Mouse (Mus musculus): ENCODE data around the gene Znrf4.

Znrf4 gene

GRCm38 (mm10) chr17:56463500-56463899, 48.7 kb downstream of the Znrf4 start:
- peak; percentile 75 for DNase-seq

GRCm38 (mm10) chr17:56462835-56463455, 49.3 kb downstream of the Znrf4 start:
- no peak for DNase-seq

GRCm38 (mm10) chr17:56461771-56462743, 50.2 kb downstream of the Znrf4 start:
- peak; percentile 99 for DNase-seq

All from lung, postnatal 14 days (tissue).